In the genomic region with DNA sequence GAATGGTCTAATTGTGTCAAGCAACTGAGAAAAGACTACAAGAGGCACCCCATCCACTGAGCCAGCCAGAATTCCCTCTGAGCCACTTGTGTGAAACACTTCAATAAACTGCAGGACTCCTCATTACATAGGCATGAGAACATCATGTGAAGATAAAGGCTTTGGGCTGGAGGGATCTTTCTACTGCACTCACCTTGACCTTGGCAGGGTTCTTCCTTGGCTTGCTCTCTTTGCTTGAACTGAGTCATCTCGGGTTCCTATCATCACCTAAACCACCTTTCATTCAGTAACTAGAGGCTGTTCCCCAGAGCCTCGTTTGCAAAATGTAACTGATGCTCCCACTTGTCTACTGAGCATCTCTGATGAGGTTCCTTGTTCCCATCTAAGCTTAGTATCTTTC, we compare ENCODE assay signal across 26 mouse cellular contexts.
"Had no signal": no experiment of that assay in that cellular context is flagged by ENCODE, and none has a peak within 500 bp of the region (broad histone marks: within the 10 kb centered on the region; RNA-seq: fewer than 3 reads in every experiment).

No protein-coding gene starts in this region.

- H3K9me3 ChIP-seq: heart, embryonic 13.5 days; heart, embryonic 15.5 days; hindbrain, embryonic 13.5 days; hindbrain, embryonic 15.5 days; intestine, embryonic 15.5 days; kidney, embryonic 15.5 days; limb, embryonic 12.5 days; liver, embryonic 13.5 days; liver, embryonic 15.5 days had no signal

- H3K27me3 ChIP-seq: hindbrain, embryonic 13.5 days; hindbrain, embryonic 15.5 days; intestine, embryonic 15.5 days; kidney, embryonic 15.5 days; limb, embryonic 12.5 days; liver, embryonic 13.5 days; liver, embryonic 15.5 days had no signal

- H3K36me3 ChIP-seq: heart, embryonic 13.5 days; heart, embryonic 15.5 days; hindbrain, embryonic 13.5 days; hindbrain, embryonic 15.5 days; intestine, embryonic 15.5 days; kidney, embryonic 15.5 days; limb, embryonic 12.5 days; liver, embryonic 13.5 days; liver, embryonic 15.5 days had no signal

- H3K27ac ChIP-seq: heart, adult 2 months; heart, embryonic 13.5 days; heart, embryonic 15.5 days; hindbrain, embryonic 13.5 days; hindbrain, embryonic 15.5 days; hindbrain, postnatal 0 days; intestine, embryonic 15.5 days; kidney, embryonic 15.5 days; kidney, postnatal 0 days; limb, embryonic 12.5 days; liver, embryonic 13.5 days; liver, embryonic 15.5 days had no signal

- H3K4me2 ChIP-seq: heart, embryonic 11.5 days; heart, embryonic 13.5 days; heart, embryonic 15.5 days; hindbrain, embryonic 13.5 days; hindbrain, embryonic 15.5 days; intestine, embryonic 15.5 days; kidney, embryonic 15.5 days; limb, embryonic 12.5 days; liver, embryonic 11.5 days; liver, embryonic 13.5 days; liver, embryonic 15.5 days had no signal

- ATAC-seq: hindbrain, postnatal 0 days; intestine, embryonic 15.5 days; liver, postnatal 0 days had no signal

- H3K9ac ChIP-seq: heart, embryonic 13.5 days; heart, embryonic 15.5 days; hindbrain, embryonic 13.5 days; hindbrain, embryonic 15.5 days; intestine, embryonic 15.5 days; kidney, embryonic 15.5 days; limb, embryonic 12.5 days; liver, embryonic 13.5 days; liver, embryonic 15.5 days; liver, postnatal 0 days had no signal

- H3K4me3 ChIP-seq: heart, adult 2 months; heart, embryonic 13.5 days; heart, embryonic 15.5 days; hindbrain, embryonic 13.5 days; hindbrain, embryonic 15.5 days; intestine, embryonic 15.5 days; kidney, embryonic 15.5 days; limb, embryonic 12.5 days; liver, embryonic 13.5 days; liver, embryonic 15.5 days had no signal

- DNase-seq: gastrocnemius, postnatal 14 days; gastrocnemius, postnatal 36 days; heart, adult 2 months; heart, postnatal 14 days; heart, postnatal 36 days; kidney, adult 11 months; kidney, adult 2 months; kidney, adult 9 months; kidney, postnatal 14 days; kidney, postnatal 36 days; left cerebral cortex, postnatal 4 days; liver; liver, embryonic 13.5 days; liver, postnatal 0 days had no signal

- H3K4me1 ChIP-seq: hindbrain, embryonic 13.5 days; hindbrain, embryonic 15.5 days; intestine, embryonic 15.5 days; kidney, embryonic 15.5 days; liver, embryonic 13.5 days; liver, embryonic 15.5 days had no signal
